Mouse (Mus musculus) R1 (cell line): Measurements from ENCODE around the gene Armc12.

ENCODE experiments used
- DNase-seq: peaks from one replicate; pipeline ENCODE4 v3.0.0-alpha.2; 2018; ENCODE audit warnings: low read depth, low spot score

Gene Armc12

GRCm38 (mm10) chr17:28531946-28532345, 1.3 kb downstream of the Armc12 start:
- peak; percentile 78 for DNase-seq

- no peak for DNase-seq
Observed at GRCm38 (mm10) chr17:28532557-28532956, 2.0 kb downstream of the Armc12 start.

GRCm38 (mm10) chr17:28533327-28533726, 2.7 kb downstream of the Armc12 start:
- DNase-seq = peak; percentile 89

- peak; percentile 78 for DNase-seq
Observed at GRCm38 (mm10) chr17:28537881-28538280, 7.3 kb downstream of the Armc12 start.

- no peak for DNase-seq
Observed at GRCm38 (mm10) chr17:28546925-28547324, 16.3 kb downstream of the Armc12 start.

- no peak for DNase-seq
Observed at GRCm38 (mm10) chr17:28548550-28548949, 17.9 kb downstream of the Armc12 start.

- DNase-seq = no peak
Observed at GRCm38 (mm10) chr17:28549111-28549510, 18.5 kb downstream of the Armc12 start, which contains the start of gene Clpsl2. Gene Clpsl2 (plus strand): TSS chr17:28549411.

- peak; percentile 93 for DNase-seq
Observed at GRCm38 (mm10) chr17:28553040-28553793, 22.6 kb downstream of the Armc12 start.

- peak; percentile 73 for DNase-seq
Observed at GRCm38 (mm10) chr17:28554021-28554420, 23.4 kb downstream of the Armc12 start.

GRCm38 (mm10) chr17:28556635-28557396, 26.2 kb downstream of the Armc12 start:
- DNase-seq = no peak

GRCm38 (mm10) chr17:28557772-28558171, 27.2 kb downstream of the Armc12 start:
- no peak for DNase-seq

- no peak for DNase-seq
Observed at GRCm38 (mm10) chr17:28560598-28560997, 30.0 kb downstream of the Armc12 start, which contains the start of gene Clps. Gene Clps (minus strand): TSS chr17:28560766.

GRCm38 (mm10) chr17:28561613-28562012, 31.0 kb downstream of the Armc12 start:
- DNase-seq = no peak

GRCm38 (mm10) chr17:28565181-28565580, 34.6 kb downstream of the Armc12 start:
- DNase-seq = no peak

- peak; percentile 64 for DNase-seq
Observed at GRCm38 (mm10) chr17:28567541-28567940, 36.9 kb downstream of the Armc12 start.

- peak; percentile 58 for DNase-seq
Observed at GRCm38 (mm10) chr17:28571868-28572267, 41.3 kb downstream of the Armc12 start.

- DNase-seq = no peak
Observed at GRCm38 (mm10) chr17:28572521-28572920, 41.9 kb downstream of the Armc12 start.

- no peak for DNase-seq
Observed at GRCm38 (mm10) chr17:28572941-28573340, 42.3 kb downstream of the Armc12 start.

- peak; percentile 77 for DNase-seq
Observed at GRCm38 (mm10) chr17:28575244-28576125, 44.9 kb downstream of the Armc12 start, which contains the start of gene Lhfpl5. Gene Lhfpl5 (plus strand): TSS chr17:28575641.

GRCm38 (mm10) chr17:28580396-28580795, 49.8 kb downstream of the Armc12 start:
- DNase-seq = peak; percentile 83

GRCm38 (mm10) chr17:28581056-28581455, 50.5 kb downstream of the Armc12 start:
- peak; percentile 38 for DNase-seq

- no peak for DNase-seq
Observed at GRCm38 (mm10) chr17:28586509-28586908, 55.9 kb downstream of the Armc12 start.
